Mouse (Mus musculus) forebrain, embryonic 10.5 days (tissue): ENCODE results near the gene Arhgap18. TPM values are rescaled to one million over a fixed set of nuclear protein-coding genes. Genes with fewer than 3 reads are reported as not detected.

ENCODE experiments used
- DNase-seq: peaks from one replicate; pipeline ENCODE4 v3.0.0-alpha.2; 2017; ENCODE audit warnings: low spot score; ENCODE audit errors: extremely low spot score
- H3K27ac ChIP-seq: fragments of 300-500 bp; sonication (generic); 2 replicates; pipeline ENCODE4 v1.5.1; 2016; ENCODE audit warnings: mild to moderate bottlenecking
- H3K27me3 ChIP-seq: fragments of 300-500 bp; sonication (generic); 2 replicates; pipeline ENCODE4 v1.6.1; 2016; ENCODE audit warnings: mild to moderate bottlenecking; ENCODE audit not compliant: poor library complexity, severe bottlenecking
- H3K36me3 ChIP-seq: fragments of 300-500 bp; sonication (generic); replicated peaks from 2 replicates; pipeline ENCODE4 v1.6.1; 2016; ENCODE audit warnings: mild to moderate bottlenecking, moderate library complexity
- H3K4me1 ChIP-seq: fragments of 300-500 bp; sonication (generic); 2 replicates; pipeline ENCODE4 v1.6.1; 2016
- H3K4me3 ChIP-seq: fragments of 300-500 bp; sonication (generic); 2 replicates; pipeline ENCODE4 v1.5.1; 2016; ENCODE audit warnings: mild to moderate bottlenecking, moderate library complexity
- H3K9me3 ChIP-seq: fragments of 300-500 bp; sonication (generic); 2 replicates; pipeline ENCODE4 v1.6.1; 2016; ENCODE audit warnings: mild to moderate bottlenecking, moderate library complexity
- WGBS: fragments of 180-500 bp; shearing (Covaris S2); methylation state at CpG from one replicate; pipeline ENCODE4 v1.1.7; 2016; 5-methylcytosine and 5-hydroxymethylcytosine counted together
- polyA plus RNA-seq: library from polyadenylated mRNA; unstranded; fragments of >200 nt; fragmentation: Nextera tagmentation; extraction: Ambion mirVana; gene quantifications from 2 replicates; pipeline ENCODE4 v1.2.1, GENCODE M21; 2016

Arhgap18 gene
- polyA plus RNA-seq, 1 experiment from 2014 or later, result 13.9 TPM

GRCm38 (mm10) chr10:26820936-26821335 lies 67.7 kb downstream of the Arhgap18 start:
- peaks cover 31% of the 10 kb centered on the region for H3K4me1 ChIP-seq
- no peaks in the 10 kb centered on the region for H3K9me3 ChIP-seq
- WGBS, result 78% methylated on average over 1 of the region's 1 CpGs
- H3K36me3 ChIP-seq, result no peaks in the 10 kb centered on the region
- no peak overlapping the region for H3K4me3 ChIP-seq
- no peaks in the 10 kb centered on the region for H3K27me3 ChIP-seq
- H3K27ac ChIP-seq, result no peak overlapping the region
- DNase-seq, result no peak

- Histone ChIP-seq H3K4me3 (no peak overlapping the region), H3K27ac (no peak overlapping the region), H3K36me3 (no peaks in the 10 kb centered on the region), H3K27me3 (no peaks in the 10 kb centered on the region), H3K9me3 (no peaks in the 10 kb centered on the region), H3K4me1 (peaks cover 51% of the 10 kb centered on the region)
- DNase-seq, result no peak
- WGBS, result 35% methylated on average over 5 of the region's 5 CpGs
Observed at GRCm38 (mm10) chr10:26823997-26824396, 70.8 kb downstream of the Arhgap18 start.

- Histone ChIP-seq H3K27me3 (no peaks in the 10 kb centered on the region), H3K27ac (no peak overlapping the region), H3K4me3 (no peak overlapping the region), H3K36me3 (no peaks in the 10 kb centered on the region), H3K4me1 (peaks cover 51% of the 10 kb centered on the region), H3K9me3 (no peaks in the 10 kb centered on the region)
- WGBS, result 73% methylated on average over 8 of the region's 8 CpGs
- no peak for DNase-seq
Observed at GRCm38 (mm10) chr10:26825246-26825889, 72.1 kb downstream of the Arhgap18 start.

DNA sequence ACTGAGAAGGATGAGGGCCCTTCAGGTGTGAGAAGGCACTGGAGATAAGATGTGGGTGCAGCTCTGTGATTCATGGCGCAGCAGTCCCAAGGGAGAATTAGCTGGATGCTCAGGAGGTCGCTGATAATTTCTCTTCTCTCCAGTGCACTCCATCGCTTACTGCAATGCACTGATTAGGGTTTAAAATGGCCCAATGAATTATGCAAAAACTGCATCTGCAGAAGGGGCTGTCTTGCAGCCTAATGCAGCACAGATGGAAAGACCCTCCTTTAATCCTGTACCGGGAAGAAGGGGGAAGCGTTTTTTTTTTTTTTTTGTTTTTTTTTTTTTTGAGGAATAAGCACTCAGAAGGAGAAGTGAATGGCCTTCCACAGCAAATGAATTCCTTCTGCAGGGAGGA lies 74.1 kb downstream of the Arhgap18 start:
- whole genome bisulfite sequencing, result 44% methylated on average over 5 of the region's 5 CpGs
- no peak for DNase-seq
- Histone ChIP-seq H3K4me3 (no peak overlapping the region), H3K27me3 (no peaks in the 10 kb centered on the region), H3K27ac (no peak overlapping the region), H3K9me3 (no peaks in the 10 kb centered on the region), H3K4me1 (peaks cover 43% of the 10 kb centered on the region), H3K36me3 (no peaks in the 10 kb centered on the region)

DNA sequence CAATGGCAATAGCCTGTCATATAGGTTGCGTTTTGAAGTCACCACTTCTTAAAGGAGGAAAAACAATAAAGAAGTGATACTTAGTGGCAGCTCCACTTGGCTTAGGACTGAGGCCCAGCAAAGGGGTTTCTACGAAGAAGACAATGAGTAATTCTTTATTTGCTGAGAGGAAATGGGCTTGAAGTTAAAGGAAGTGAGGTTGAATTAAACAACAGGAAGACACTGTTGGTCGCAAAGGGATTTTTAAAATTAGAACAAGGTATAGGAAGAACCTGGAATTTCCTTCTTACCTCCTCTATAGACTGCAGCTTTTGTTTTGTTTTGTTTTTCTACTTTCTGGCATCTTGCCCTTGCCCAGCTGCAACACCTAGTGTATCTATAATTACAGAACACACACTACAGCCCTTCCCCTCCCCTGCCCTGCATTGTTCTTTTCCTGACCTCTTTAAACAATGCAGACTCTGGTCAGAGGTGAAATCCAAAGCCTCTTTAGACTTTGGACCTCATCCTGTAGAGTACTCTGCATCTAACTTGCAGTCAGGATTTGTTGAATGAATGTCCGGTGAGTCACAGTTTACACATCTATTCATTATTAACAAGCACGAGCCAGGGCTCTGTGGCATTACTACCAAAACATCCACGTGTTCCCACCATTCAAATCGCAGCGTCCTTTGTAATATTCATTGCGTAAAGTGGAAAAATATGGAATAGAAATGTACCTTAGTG lies 75.4 kb downstream of the Arhgap18 start:
- Histone ChIP-seq H3K27ac (0 out of 2 replicates have a peak overlapping the region, but pooled peaks have one; percentile 40), H3K36me3 (no peaks in the 10 kb centered on the region), H3K4me1 (peaks cover 40% of the 10 kb centered on the region), H3K4me3 (no peak overlapping the region), H3K27me3 (no peaks in the 10 kb centered on the region), H3K9me3 (no peaks in the 10 kb centered on the region)
- 81% methylated on average over 9 of the region's 9 CpGs for WGBS
- DNase-seq, result no peak

DNA sequence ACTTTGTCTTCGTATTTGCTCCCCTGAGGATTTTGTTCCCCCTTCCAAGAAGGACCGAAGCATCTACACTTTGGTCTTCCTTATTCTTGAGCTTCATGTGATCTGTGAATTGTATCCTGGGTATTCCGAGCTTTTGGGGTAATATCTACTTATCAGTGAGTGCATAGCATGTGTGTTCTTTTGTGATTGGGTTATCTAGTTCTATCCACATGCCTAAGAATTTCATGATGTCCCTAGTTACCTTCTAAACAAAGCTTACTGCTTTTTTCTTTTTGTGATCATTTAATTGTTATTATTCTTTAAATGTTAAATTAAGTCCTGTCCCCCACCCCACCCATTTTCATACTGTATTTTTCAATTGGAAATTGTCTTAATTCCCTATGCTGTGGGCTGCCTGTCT lies 78.8 kb downstream of the Arhgap18 start:
- Histone ChIP-seq H3K4me3 (no peak overlapping the region), H3K27me3 (no peaks in the 10 kb centered on the region)
- 93% methylated on average over 3 of the region's 3 CpGs for WGBS

GRCm38 (mm10) chr10:26832669-26833249 lies 79.5 kb downstream of the Arhgap18 start:
- Histone ChIP-seq H3K27ac (no peak overlapping the region), H3K4me3 (no peak overlapping the region), H3K9me3 (no peaks in the 10 kb centered on the region), H3K27me3 (no peaks in the 10 kb centered on the region), H3K36me3 (no peaks in the 10 kb centered on the region), H3K4me1 (peaks cover 11% of the 10 kb centered on the region)
- 95% methylated on average over 3 of the region's 3 CpGs for WGBS
- DNase-seq, result no peak

More for the DNA sequence above, 78.8 kb downstream of the Arhgap18 start:
- DNase-seq, result no peak
- Histone ChIP-seq H3K36me3 (no peaks in the 10 kb centered on the region), H3K9me3 (no peaks in the 10 kb centered on the region), H3K4me1 (peaks cover 18% of the 10 kb centered on the region), H3K27ac (no peak overlapping the region)

DNA sequence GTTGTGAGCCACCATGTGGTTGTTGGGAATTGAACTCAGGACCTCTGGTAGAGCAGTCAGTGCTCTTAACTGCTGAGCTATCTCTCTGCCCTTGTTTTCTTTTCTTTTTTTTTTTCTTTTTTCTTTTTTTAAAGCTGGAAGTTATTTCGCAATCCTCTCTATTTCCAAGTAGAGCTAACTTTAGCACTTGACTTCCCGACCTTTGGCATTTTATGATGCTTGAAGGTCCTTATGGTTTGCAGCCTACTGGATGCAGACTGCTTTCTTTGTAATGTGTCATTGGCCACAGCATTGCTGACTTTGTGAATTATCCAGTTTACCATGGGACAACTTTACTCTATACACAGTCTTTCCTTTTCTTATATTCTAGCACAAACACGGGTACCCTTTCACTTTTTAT lies 80.2 kb downstream of the Arhgap18 start:
- no peaks in the 10 kb centered on the region for H3K9me3 ChIP-seq
- WGBS, result 90% methylated on average over 3 of the region's 3 CpGs
- no peak overlapping the region for H3K27ac ChIP-seq
- no peaks in the 10 kb centered on the region for H3K36me3 ChIP-seq
- H3K27me3 ChIP-seq, result no peaks in the 10 kb centered on the region
- H3K4me3 ChIP-seq, result no peak overlapping the region
- DNase-seq, result no peak
- H3K4me1 ChIP-seq, result peaks cover 4% of the 10 kb centered on the region

DNA sequence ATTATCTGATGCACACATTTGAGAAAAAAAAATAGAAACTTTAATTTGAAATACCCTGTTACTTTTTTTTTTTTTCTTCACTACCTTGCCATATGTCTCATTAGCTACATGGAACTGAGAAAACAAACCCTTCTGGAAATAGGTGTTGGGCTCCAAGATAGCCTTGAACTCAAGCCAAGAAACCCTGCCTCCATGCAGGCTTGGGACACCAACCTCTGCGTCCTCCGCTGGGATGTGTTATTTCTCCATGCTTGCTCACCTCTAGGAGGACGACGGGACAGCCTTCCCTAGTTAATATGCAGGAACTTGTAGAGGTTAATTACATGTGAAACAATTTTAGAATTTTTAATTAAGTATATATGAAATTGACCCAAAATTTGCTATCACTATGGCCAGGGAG lies 96.1 kb downstream of the Arhgap18 start:
- Histone ChIP-seq H3K27ac (no peak overlapping the region), H3K27me3 (no peaks in the 10 kb centered on the region), H3K36me3 (no peaks in the 10 kb centered on the region), H3K4me3 (no peak overlapping the region), H3K4me1 (no peaks in the 10 kb centered on the region), H3K9me3 (no peaks in the 10 kb centered on the region)
- WGBS, result 94% methylated on average over 4 of the region's 4 CpGs
- DNase-seq, result no peak

DNA sequence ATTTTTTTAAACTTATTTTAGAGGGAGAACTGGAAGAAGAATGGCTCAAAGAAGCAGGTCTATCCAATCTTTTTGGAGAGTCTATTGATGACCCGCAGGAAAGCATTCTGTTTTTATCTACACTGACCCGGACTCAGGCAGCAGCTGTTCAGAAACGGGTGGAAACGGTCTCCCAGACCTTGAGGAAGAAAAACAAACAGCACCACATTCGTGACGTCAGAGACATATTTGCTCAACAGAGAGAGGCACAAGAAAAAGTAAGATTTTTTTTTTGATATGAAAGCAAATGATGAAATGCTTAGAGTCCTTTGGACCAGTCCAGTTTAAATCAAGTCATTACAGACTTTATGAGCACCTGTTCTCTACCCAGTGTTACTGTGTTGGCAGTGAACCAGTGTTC lies 96.6 kb downstream of the Arhgap18 start:
- Histone ChIP-seq H3K36me3 (no peaks in the 10 kb centered on the region), H3K27me3 (no peaks in the 10 kb centered on the region), H3K27ac (no peak overlapping the region), H3K4me3 (no peak overlapping the region), H3K9me3 (no peaks in the 10 kb centered on the region), H3K4me1 (no peaks in the 10 kb centered on the region)
- DNase-seq, result no peak
- 85% methylated on average over 6 of the region's 6 CpGs for WGBS

DNA sequence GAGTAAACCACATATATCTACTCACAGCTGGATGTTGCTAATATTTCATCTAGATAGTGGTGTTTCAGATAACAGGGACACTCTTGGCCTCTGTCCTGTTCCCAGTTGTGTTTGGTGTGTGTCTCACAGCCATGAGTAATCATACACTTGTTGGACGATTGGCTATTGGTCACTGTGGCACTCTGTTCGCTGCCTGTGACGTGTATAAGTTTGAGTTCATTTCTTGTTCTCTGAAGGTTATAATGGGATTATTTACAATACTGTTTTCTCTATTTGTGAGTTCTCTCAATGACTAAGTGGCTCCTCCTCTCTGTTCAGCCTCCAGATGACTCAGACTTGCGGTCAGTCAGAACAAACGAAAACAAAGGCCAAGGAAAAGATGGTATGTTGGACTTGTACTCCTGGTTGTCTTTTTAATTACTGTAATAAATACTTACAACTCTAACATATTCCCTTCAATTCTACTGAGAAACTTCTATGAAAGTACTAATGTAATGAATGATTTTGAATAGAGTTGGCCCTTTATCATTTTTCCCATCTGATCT lies 101.4 kb downstream of the Arhgap18 start:
- WGBS, result 90% methylated on average over 5 of the region's 5 CpGs
- Histone ChIP-seq H3K27ac (no peak overlapping the region), H3K9me3 (no peaks in the 10 kb centered on the region), H3K4me3 (no peak overlapping the region), H3K4me1 (no peaks in the 10 kb centered on the region), H3K27me3 (no peaks in the 10 kb centered on the region), H3K36me3 (no peaks in the 10 kb centered on the region)
- no peak for DNase-seq

- no peaks in the 10 kb centered on the region for H3K36me3 ChIP-seq
- 91% methylated on average over 8 of the region's 8 CpGs for WGBS
- no peak overlapping the region for H3K4me3 ChIP-seq
- no peak overlapping the region for H3K27ac ChIP-seq
- no peak for DNase-seq
- H3K27me3 ChIP-seq, result no peaks in the 10 kb centered on the region
- H3K4me1 ChIP-seq, result no peaks in the 10 kb centered on the region
- no peaks in the 10 kb centered on the region for H3K9me3 ChIP-seq
Observed at GRCm38 (mm10) chr10:26855851-26856535, 102.8 kb downstream of the Arhgap18 start.
